Mouse (Mus musculus) limb, embryonic 15.5 days (tissue): Measurements from ENCODE around the gene Lzts3. TPM values are rescaled to one million over a fixed set of nuclear protein-coding genes. Genes with fewer than 3 reads are reported as not detected.
A peak's percentile ranks its signal among the peaks of the same experiment; 100 is the strongest.
"Not testable (repeated sequence)": the region's sequence is repeated elsewhere in the genome, so short reads cannot be mapped to it uniquely, and the experiment has no call there.

Experiments used
- ATAC-seq: fragments of 200-750 bp; cut with Nextera tagmentation; 2 replicates; pipeline ENCODE4 v1.8.0; 2017; ENCODE audit warnings: low read depth, moderate TSS enrichment; ENCODE audit not compliant: insufficient number of reproducible peaks, low FRiP score, low TSS enrichment
- H3K27ac ChIP-seq: fragments of 300-500 bp; sonication (generic); 2 replicates; pipeline ENCODE4 v1.5.1; 2015; ENCODE audit warnings: moderate library complexity, mild to moderate bottlenecking, inconsistent platforms
- H3K27me3 ChIP-seq: fragments of 300-500 bp; sonication (generic); 2 replicates; pipeline ENCODE4 v1.6.1; 2015; ENCODE audit warnings: inconsistent platforms
- H3K36me3 ChIP-seq: fragments of 300-500 bp; sonication (generic); 2 replicates; pipeline ENCODE4 v1.6.1; 2015; ENCODE audit warnings: inconsistent platforms
- H3K4me1 ChIP-seq: fragments of 300-500 bp; sonication (generic); 2 replicates; pipeline ENCODE4 v1.6.1; 2015; ENCODE audit warnings: inconsistent platforms
- H3K4me2 ChIP-seq: fragments of 300-500 bp; sonication (generic); 2 replicates; pipeline ENCODE4 v1.6.1; 2015; ENCODE audit warnings: mild to moderate bottlenecking, inconsistent platforms
- H3K4me3 ChIP-seq: fragments of 300-500 bp; sonication (generic); 2 replicates; pipeline ENCODE4 v1.5.1; 2015; ENCODE audit warnings: mild to moderate bottlenecking, inconsistent platforms
- H3K9ac ChIP-seq: fragments of 300-500 bp; sonication (generic); 2 replicates; pipeline ENCODE4 v1.6.1; 2015; ENCODE audit warnings: inconsistent platforms
- H3K9me3 ChIP-seq: fragments of 300-500 bp; sonication (generic); 2 replicates; pipeline ENCODE4 v1.6.1; 2016; ENCODE audit warnings: inconsistent platforms
- WGBS: fragments of 180-500 bp; shearing (Covaris S2); methylation state at CpG from one replicate; pipeline ENCODE4 v1.1.7; 2015; 5-methylcytosine and 5-hydroxymethylcytosine counted together
- polyA plus RNA-seq: library from polyadenylated mRNA; unstranded; fragments of >200 nt; fragmentation: Nextera tagmentation; extraction: Ambion mirVana; gene quantifications from 2 replicates; pipeline ENCODE4 v1.2.1, GENCODE M21; 2015

Gene Lzts3
- polyA plus RNA-seq, 1 experiment from 2014 or later, result 4.5 TPM

GRCm38 (mm10) chr2:130656536-130656935 lies 13.9 kb upstream of the Lzts3 start:
- Histone ChIP-seq H3K4me3 (no peak overlapping the region), H3K9me3 (no peaks in the 10 kb centered on the region), H3K9ac (no peak overlapping the region), H3K4me1 (no peaks in the 10 kb centered on the region), H3K27ac (no peak overlapping the region), H3K36me3 (peaks cover 90% of the 10 kb centered on the region), H3K27me3 (no peaks in the 10 kb centered on the region), H3K4me2 (no peak overlapping the region)
- ATAC-seq, result no peak
- WGBS, result 92% methylated on average over 9 of the region's 9 CpGs

GRCm38 (mm10) chr2:130655660-130656339 lies 13.2 kb upstream of the Lzts3 start:
- no peaks in the 10 kb centered on the region for H3K9me3 ChIP-seq
- no peak overlapping the region for H3K4me2 ChIP-seq
- no peak for ATAC-seq
- H3K9ac ChIP-seq, result no peak overlapping the region
- 88% methylated on average over 6 of the region's 6 CpGs for WGBS
- H3K27ac ChIP-seq, result no peak overlapping the region
- no peaks in the 10 kb centered on the region for H3K4me1 ChIP-seq
- no peak overlapping the region for H3K4me3 ChIP-seq
- H3K36me3 ChIP-seq, result peaks cover 90% of the 10 kb centered on the region
- H3K27me3 ChIP-seq, result no peaks in the 10 kb centered on the region

GRCm38 (mm10) chr2:130653760-130654159 lies 11.2 kb upstream of the Lzts3 start:
- Histone ChIP-seq H3K36me3 (peaks cover 81% of the 10 kb centered on the region), H3K27ac (no peak overlapping the region), H3K4me2 (no peak overlapping the region), H3K9me3 (no peaks in the 10 kb centered on the region), H3K4me3 (no peak overlapping the region), H3K4me1 (no peaks in the 10 kb centered on the region), H3K9ac (no peak overlapping the region), H3K27me3 (no peaks in the 10 kb centered on the region)
- no peak for ATAC-seq
- WGBS, result 81% methylated on average over 1 of the region's 1 CpGs

GRCm38 (mm10) chr2:130653303-130653702 lies 10.7 kb upstream of the Lzts3 start:
- H3K4me3 ChIP-seq, result no peak overlapping the region
- no peaks in the 10 kb centered on the region for H3K27me3 ChIP-seq
- 80% methylated on average over 2 of the region's 2 CpGs for WGBS
- no peaks in the 10 kb centered on the region for H3K9me3 ChIP-seq
- H3K4me1 ChIP-seq, result no peaks in the 10 kb centered on the region
- no peak for ATAC-seq
- H3K9ac ChIP-seq, result no peak overlapping the region
- H3K36me3 ChIP-seq, result peaks cover 77% of the 10 kb centered on the region
- H3K4me2 ChIP-seq, result no peak overlapping the region
- H3K27ac ChIP-seq, result no peak overlapping the region

GRCm38 (mm10) chr2:130649028-130649427 lies 6.4 kb upstream of the Lzts3 start:
- H3K9ac ChIP-seq, H3K27ac ChIP-seq, ATAC-seq, H3K9me3 ChIP-seq, H3K4me3 ChIP-seq, H3K4me1 ChIP-seq, H3K4me2 ChIP-seq, H3K27me3 ChIP-seq: not testable (repeated sequence)
- 77% methylated on average over 6 of the region's 6 CpGs for WGBS
- H3K36me3 ChIP-seq, result peaks cover 38% of the 10 kb centered on the region

- peaks cover 10% of the 10 kb centered on the region; the same call in 1 of the 2 replicates for H3K36me3 ChIP-seq
- no peak for ATAC-seq
- H3K9ac ChIP-seq, result no peak overlapping the region
- no peaks in the 10 kb centered on the region; the same call in 1 of the 2 replicates for H3K27me3 ChIP-seq
- H3K9me3 ChIP-seq, result no peaks in the 10 kb centered on the region
- no peak overlapping the region for H3K27ac ChIP-seq
- H3K4me1 ChIP-seq, result peaks cover 18% of the 10 kb centered on the region
- no peak overlapping the region for H3K4me2 ChIP-seq
- WGBS, result 80% methylated on average over 4 of the region's 4 CpGs
- no peak overlapping the region for H3K4me3 ChIP-seq
Observed at GRCm38 (mm10) chr2:130645198-130645597, 2.6 kb upstream of the Lzts3 start.

- Histone ChIP-seq H3K36me3 (no peaks in the 10 kb centered on the region), H3K27ac (0 out of 2 replicates have a peak overlapping the region, but pooled peaks have one; percentile 18), H3K9me3 (no peaks in the 10 kb centered on the region), H3K27me3 (peaks cover 17% of the 10 kb centered on the region), H3K4me1 (peaks cover 21% of the 10 kb centered on the region), H3K4me2 (peak overlapping the region; percentile 94), H3K9ac (peak overlapping the region; percentile 65), H3K4me3 (peak overlapping the region; percentile 71)
- WGBS, result under 1% methylated on average over 21 of the region's 27 CpGs
- ATAC-seq, result peak; percentile 35
Observed at GRCm38 (mm10) chr2:130642197-130642660, 374 bp downstream of the Lzts3 start.

- H3K27me3 ChIP-seq, result peaks cover 24% of the 10 kb centered on the region
Observed at GRCm38 (mm10) chr2:130641351-130642025, 1.1 kb downstream of the Lzts3 start.

GRCm38 (mm10) chr2:130639276-130639675 lies 3.3 kb downstream of the Lzts3 start:
- Histone ChIP-seq H3K36me3 (no peaks in the 10 kb centered on the region), H3K4me3 (no peak overlapping the region), H3K4me1 (peaks cover 40% of the 10 kb centered on the region), H3K27ac (no peak overlapping the region), H3K4me2 (no peak overlapping the region), H3K9me3 (no peaks in the 10 kb centered on the region), H3K27me3 (peaks cover 46% of the 10 kb centered on the region), H3K9ac (no peak overlapping the region)
- 76% methylated on average over 6 of the region's 6 CpGs for WGBS
- no peak for ATAC-seq

More at GRCm38 (mm10) chr2:130641351-130642025, 1.1 kb downstream of the Lzts3 start:
- 46% methylated on average over 6 of the region's 6 CpGs for WGBS
- H3K4me2 ChIP-seq, result peak overlapping the region; percentile 94
- peaks cover 21% of the 10 kb centered on the region for H3K4me1 ChIP-seq
- H3K27ac ChIP-seq, result no peak overlapping the region
- no peaks in the 10 kb centered on the region for H3K36me3 ChIP-seq
- peak overlapping the region; percentile 71; the same call in 1 of the 2 replicates for H3K4me3 ChIP-seq
- no peaks in the 10 kb centered on the region for H3K9me3 ChIP-seq
- no peak for ATAC-seq
- H3K9ac ChIP-seq, result no peak overlapping the region

- Histone ChIP-seq H3K27ac (no peak overlapping the region), H3K9me3 (no peaks in the 10 kb centered on the region), H3K4me3 (no peak overlapping the region), H3K9ac (no peak overlapping the region), H3K27me3 (peaks cover 54% of the 10 kb centered on the region), H3K36me3 (no peaks in the 10 kb centered on the region), H3K4me2 (no peak overlapping the region), H3K4me1 (peaks cover 41% of the 10 kb centered on the region)
- ATAC-seq, result no peak
- 28% methylated on average over 16 of the region's 16 CpGs for WGBS
Observed at GRCm38 (mm10) chr2:130638101-130638611, 4.4 kb downstream of the Lzts3 start.

GRCm38 (mm10) chr2:130635847-130636246 lies 6.8 kb downstream of the Lzts3 start:
- H3K4me3 ChIP-seq, result peak overlapping the region; percentile 40; the same call in 1 of the 2 replicates
- peak overlapping the region; percentile 84 for H3K4me2 ChIP-seq
- no peaks in the 10 kb centered on the region for H3K9me3 ChIP-seq
- no peaks in the 10 kb centered on the region for H3K36me3 ChIP-seq
- peaks cover 54% of the 10 kb centered on the region for H3K27me3 ChIP-seq
- peaks cover 24% of the 10 kb centered on the region for H3K4me1 ChIP-seq
- no peak overlapping the region for H3K9ac ChIP-seq
- H3K27ac ChIP-seq, result no peak overlapping the region
- no peak for ATAC-seq
- WGBS, result 23% methylated on average over 21 of the region's 21 CpGs
